Mouse (Mus musculus): ENCODE data around the gene Hsbp1. TPM values are rescaled to one million over a fixed set of nuclear protein-coding genes. Genes with fewer than 3 reads are reported as not detected.
"Not testable (repeated sequence)": the region's sequence is repeated elsewhere in the genome, so short reads cannot be mapped to it uniquely, and the experiment has no call there.

Hsbp1 gene
- 224 and 236 TPM in 2 replicates for polyA plus RNA-seq (2011; ENCODE audit: insufficient read length, low read depth, missing spikeins)

- TF ChIP-seq CTCF (IDR thresholded peaks at IDR 0.05; ENCODE audit: borderline replicate concordance, insufficient read depth, low read length): no peak
- TF ChIP-seq POLR2A (IDR thresholded peaks at IDR 0.05; ENCODE audit: low read depth, low read length): peak; percentile 89
- no peak within 1 kb of the TSS for H3K27ac ChIP-seq (ENCODE audit: insufficient read depth, low read length)
Measured at GRCm38 (mm10) chr8:119344190-119344856, at the start of gene Hsbp1. Gene Hsbp1 (plus strand): TSS chr8:119344488.

GRCm38 (mm10) chr8:119295477-119295876, 48.8 kb upstream of the Hsbp1 start:
- Histone ChIP-seq H3K4me3 (ENCODE audit: insufficient read depth, low read length) (no peak overlapping the region), H3K27ac (ENCODE audit: insufficient read depth, low read length) (no peak overlapping the region), H3K4me1 (ENCODE audit: control insufficient read depth, insufficient read depth, low read length) (no peaks in the 10 kb centered on the region)
- TF ChIP-seq POLR2A (IDR thresholded peaks at IDR 0.05; ENCODE audit: low read depth, low read length) (no peak), CTCF (IDR thresholded peaks at IDR 0.05; ENCODE audit: borderline replicate concordance, insufficient read depth, low read length) (no peak)

More at GRCm38 (mm10) chr8:119344190-119344856, at the start of gene Hsbp1:
- Histone ChIP-seq H3K4me3 (ENCODE audit: insufficient read depth, low read length) (peak within 1 kb of the TSS; percentile 91), H3K4me1 (ENCODE audit: control insufficient read depth, insufficient read depth, low read length) (no peaks in the 10 kb centered on the region)

- not testable (repeated sequence) for H3K27ac ChIP-seq (ENCODE audit: insufficient read depth, low read length); H3K4me1 ChIP-seq (ENCODE audit: control insufficient read depth, insufficient read depth, low read length); H3K4me3 ChIP-seq (ENCODE audit: insufficient read depth, low read length)
- peak; percentile 42; the same call in 1 of the 2 replicates for TF ChIP-seq CTCF (IDR thresholded peaks at IDR 0.05; ENCODE audit: borderline replicate concordance, insufficient read depth, low read length)
Measured at GRCm38 (mm10) chr8:119297752-119298151, 46.5 kb upstream of the Hsbp1 start.

GRCm38 (mm10) chr8:119300335-119300734, 44.0 kb upstream of the Hsbp1 start:
- TF ChIP-seq POLR2A (IDR thresholded peaks at IDR 0.05; ENCODE audit: low read depth, low read length) (no peak), CTCF (IDR thresholded peaks at IDR 0.05; ENCODE audit: borderline replicate concordance, insufficient read depth, low read length) (no peak)
- Histone ChIP-seq H3K27ac (ENCODE audit: insufficient read depth, low read length) (no peak overlapping the region), H3K4me1 (ENCODE audit: control insufficient read depth, insufficient read depth, low read length) (no peaks in the 10 kb centered on the region), H3K4me3 (ENCODE audit: insufficient read depth, low read length) (no peak overlapping the region)

GRCm38 (mm10) chr8:119304196-119304595, 40.1 kb upstream of the Hsbp1 start:
- Histone ChIP-seq H3K4me1 (ENCODE audit: control insufficient read depth, insufficient read depth, low read length) (no peaks in the 10 kb centered on the region), H3K27ac (ENCODE audit: insufficient read depth, low read length) (no peak overlapping the region), H3K4me3 (ENCODE audit: insufficient read depth, low read length) (no peak overlapping the region)
- TF ChIP-seq CTCF (IDR thresholded peaks at IDR 0.05; ENCODE audit: borderline replicate concordance, insufficient read depth, low read length) (no peak), POLR2A (IDR thresholded peaks at IDR 0.05; ENCODE audit: low read depth, low read length) (no peak)

- TF ChIP-seq POLR2A (IDR thresholded peaks at IDR 0.05; ENCODE audit: low read depth, low read length): no peak
- no peak for TF ChIP-seq CTCF (IDR thresholded peaks at IDR 0.05; ENCODE audit: borderline replicate concordance, insufficient read depth, low read length)
- Histone ChIP-seq H3K4me1 (ENCODE audit: control insufficient read depth, insufficient read depth, low read length) (no peaks in the 10 kb centered on the region), H3K4me3 (ENCODE audit: insufficient read depth, low read length) (no peak overlapping the region), H3K27ac (ENCODE audit: insufficient read depth, low read length) (no peak overlapping the region)
Measured at GRCm38 (mm10) chr8:119311412-119311811, 32.9 kb upstream of the Hsbp1 start.

GRCm38 (mm10) chr8:119323215-119323614, 21.1 kb upstream of the Hsbp1 start:
- no peak overlapping the region for H3K4me3 ChIP-seq (ENCODE audit: insufficient read depth, low read length)
- no peak overlapping the region for H3K27ac ChIP-seq (ENCODE audit: insufficient read depth, low read length)
- no peaks in the 10 kb centered on the region for H3K4me1 ChIP-seq (ENCODE audit: control insufficient read depth, insufficient read depth, low read length)
- no peak for TF ChIP-seq POLR2A (IDR thresholded peaks at IDR 0.05; ENCODE audit: low read depth, low read length)
- TF ChIP-seq CTCF (IDR thresholded peaks at IDR 0.05; ENCODE audit: borderline replicate concordance, insufficient read depth, low read length): no peak

- no peaks in the 10 kb centered on the region for H3K4me1 ChIP-seq (ENCODE audit: control insufficient read depth, insufficient read depth, low read length)
- H3K27ac ChIP-seq (ENCODE audit: insufficient read depth, low read length): no peak overlapping the region
- TF ChIP-seq CTCF (IDR thresholded peaks at IDR 0.05; ENCODE audit: borderline replicate concordance, insufficient read depth, low read length): no peak
- no peak for TF ChIP-seq POLR2A (IDR thresholded peaks at IDR 0.05; ENCODE audit: low read depth, low read length)
- no peak overlapping the region for H3K4me3 ChIP-seq (ENCODE audit: insufficient read depth, low read length)
Measured at GRCm38 (mm10) chr8:119339546-119339945, 4.7 kb upstream of the Hsbp1 start.

GRCm38 (mm10) chr8:119343606-119344005, 682 bp upstream of the Hsbp1 start:
- Histone ChIP-seq H3K4me1 (ENCODE audit: control insufficient read depth, insufficient read depth, low read length) (no peaks in the 10 kb centered on the region), H3K4me3 (ENCODE audit: insufficient read depth, low read length) (no peak overlapping the region), H3K27ac (ENCODE audit: insufficient read depth, low read length) (no peak overlapping the region)
- TF ChIP-seq CTCF (IDR thresholded peaks at IDR 0.05; ENCODE audit: borderline replicate concordance, insufficient read depth, low read length): no peak
- no peak for TF ChIP-seq POLR2A (IDR thresholded peaks at IDR 0.05; ENCODE audit: low read depth, low read length)

- peak overlapping the region; percentile 91 for H3K4me3 ChIP-seq (ENCODE audit: insufficient read depth, low read length)
- H3K27ac ChIP-seq (ENCODE audit: insufficient read depth, low read length): no peak overlapping the region
- TF ChIP-seq POLR2A (IDR thresholded peaks at IDR 0.05; ENCODE audit: low read depth, low read length) (no peak), CTCF (IDR thresholded peaks at IDR 0.05; ENCODE audit: borderline replicate concordance, insufficient read depth, low read length) (no peak)
- no peaks in the 10 kb centered on the region for H3K4me1 ChIP-seq (ENCODE audit: control insufficient read depth, insufficient read depth, low read length)
Measured at GRCm38 (mm10) chr8:119345029-119345682, 868 bp downstream of the Hsbp1 start.

Measured in embryonic fibroblast, embryonic 13.5 days (primary cell).